Mouse (Mus musculus): Measurements from ENCODE around the gene Shank1. TPM values are rescaled to one million over a fixed set of nuclear protein-coding genes. Genes with fewer than 3 reads are reported as not detected.

The Shank1 gene
- polyA plus RNA-seq (2012; ENCODE audit: insufficient read depth, insufficient read length, missing spikeins), result not detected in 2 replicates

DNA sequence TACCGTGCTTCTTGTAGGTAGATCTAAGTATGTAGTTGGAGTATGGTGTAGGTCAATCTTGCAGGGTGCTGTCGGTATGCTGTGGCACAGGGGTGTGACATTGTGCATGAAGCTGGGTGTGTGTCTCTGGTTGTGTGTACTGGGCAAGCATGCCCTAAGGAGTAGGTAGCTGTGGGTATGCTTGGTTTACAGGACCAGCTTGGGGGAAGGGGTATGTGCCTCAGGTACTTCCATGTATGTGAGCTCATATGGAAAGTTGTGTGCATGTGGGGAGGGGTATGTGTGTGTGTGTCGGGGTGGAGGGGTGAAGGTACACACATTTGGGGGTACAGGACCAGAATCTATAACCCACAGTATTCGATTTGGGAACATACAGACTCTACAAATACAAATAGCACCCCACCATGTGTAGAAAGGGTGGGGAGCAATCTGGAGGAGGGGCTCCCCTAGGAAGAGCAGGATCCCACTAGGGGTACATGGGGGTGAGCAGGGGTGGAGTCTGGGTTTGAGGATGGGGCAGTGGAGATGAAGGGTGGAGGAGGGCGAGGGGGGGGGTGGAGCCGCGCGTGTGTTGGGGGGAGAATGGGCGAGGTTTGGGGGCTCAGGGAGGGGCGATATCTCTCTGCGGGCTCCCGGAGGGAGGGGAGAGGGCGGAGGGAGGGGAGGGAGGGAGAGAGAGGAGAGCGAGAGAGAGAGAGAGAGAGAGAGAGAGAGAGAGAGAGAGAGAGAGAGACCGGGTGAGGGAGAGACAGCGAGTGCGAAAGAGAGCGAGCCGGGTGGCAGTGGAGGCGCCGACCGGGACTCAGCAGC, at the start of gene Shank1:
Gene Shank1 (plus strand): TSS at position 779 of the 810 bp plus-strand sequence.
- Histone ChIP-seq H3K4me1 (ENCODE audit: control insufficient read depth, insufficient read depth, low read length) (peaks cover 7% of the 10 kb centered on the region; the same call in 1 of the 2 replicates), H3K4me3 (ENCODE audit: insufficient read depth, low read length) (peak within 1 kb of the TSS; percentile 19; the same call in 1 of the 2 replicates), H3K27ac (ENCODE audit: insufficient read depth, low read depth, low read length) (no peak within 1 kb of the TSS)
- no peak for TF ChIP-seq CTCF (IDR thresholded peaks at IDR 0.05; ENCODE audit: low read depth, low read length)
- no peak for TF ChIP-seq POLR2A (IDR thresholded peaks at IDR 0.05; ENCODE audit: borderline replicate concordance, low read depth, low read length)

DNA sequence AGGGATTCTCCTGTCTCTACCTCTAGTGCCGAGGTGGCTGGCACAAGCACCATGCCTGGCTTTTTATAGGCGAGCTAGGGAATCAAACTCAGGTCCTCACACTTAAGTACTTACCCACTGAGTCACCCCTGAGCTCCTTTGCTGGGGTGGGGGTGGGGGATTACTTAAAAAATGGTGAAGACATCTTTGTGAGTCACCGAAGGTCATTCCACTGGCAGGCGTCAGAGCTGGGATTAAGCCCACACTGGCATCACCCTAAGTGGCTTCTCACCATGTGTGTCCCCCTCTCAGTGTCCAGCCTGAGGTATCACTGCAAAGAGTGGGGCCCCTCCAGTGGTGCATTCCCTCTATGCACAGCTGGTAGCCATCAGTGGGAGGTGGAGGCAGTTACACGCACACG, 49.6 kb upstream of the Shank1 start:
- no peak overlapping the region for H3K27ac ChIP-seq (ENCODE audit: insufficient read depth, low read depth, low read length)
- TF ChIP-seq CTCF (IDR thresholded peaks at IDR 0.05; ENCODE audit: low read depth, low read length) (no peak), POLR2A (IDR thresholded peaks at IDR 0.05; ENCODE audit: borderline replicate concordance, low read depth, low read length) (no peak)
- H3K4me1 ChIP-seq (ENCODE audit: control insufficient read depth, insufficient read depth, low read length), result no peaks in the 10 kb centered on the region
- no peak overlapping the region for H3K4me3 ChIP-seq (ENCODE audit: insufficient read depth, low read length)

DNA sequence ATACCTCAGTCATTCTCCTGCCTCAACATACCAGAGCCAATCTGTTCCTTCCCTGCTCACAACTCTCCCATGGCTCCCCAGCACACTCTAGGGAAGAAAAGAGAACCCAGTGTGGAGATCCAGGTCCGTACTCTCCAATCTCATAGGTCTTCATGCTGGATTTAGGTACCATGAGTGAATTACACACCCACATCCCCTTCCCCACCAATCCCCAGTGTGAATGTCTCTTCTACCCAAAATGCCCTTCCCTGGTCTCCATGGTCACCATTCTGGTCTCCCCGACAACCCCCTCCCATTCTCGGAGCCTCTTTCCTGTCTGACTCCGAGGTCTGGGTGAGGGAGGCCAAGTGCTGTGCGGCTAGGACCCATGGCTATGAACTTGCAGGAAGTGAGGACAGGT, 48.9 kb upstream of the Shank1 start, which contains the start of gene Gm15517:
Gene Gm15517 (plus strand): TSS at position 301 of the 400 bp plus-strand sequence.
- Histone ChIP-seq H3K4me1 (ENCODE audit: control insufficient read depth, insufficient read depth, low read length) (no peaks in the 10 kb centered on the region), H3K4me3 (ENCODE audit: insufficient read depth, low read length) (no peak within 1 kb of the TSS), H3K27ac (ENCODE audit: insufficient read depth, low read depth, low read length) (no peak within 1 kb of the TSS)
- TF ChIP-seq CTCF (IDR thresholded peaks at IDR 0.05; ENCODE audit: low read depth, low read length) (no peak), POLR2A (IDR thresholded peaks at IDR 0.05; ENCODE audit: borderline replicate concordance, low read depth, low read length) (no peak)

DNA sequence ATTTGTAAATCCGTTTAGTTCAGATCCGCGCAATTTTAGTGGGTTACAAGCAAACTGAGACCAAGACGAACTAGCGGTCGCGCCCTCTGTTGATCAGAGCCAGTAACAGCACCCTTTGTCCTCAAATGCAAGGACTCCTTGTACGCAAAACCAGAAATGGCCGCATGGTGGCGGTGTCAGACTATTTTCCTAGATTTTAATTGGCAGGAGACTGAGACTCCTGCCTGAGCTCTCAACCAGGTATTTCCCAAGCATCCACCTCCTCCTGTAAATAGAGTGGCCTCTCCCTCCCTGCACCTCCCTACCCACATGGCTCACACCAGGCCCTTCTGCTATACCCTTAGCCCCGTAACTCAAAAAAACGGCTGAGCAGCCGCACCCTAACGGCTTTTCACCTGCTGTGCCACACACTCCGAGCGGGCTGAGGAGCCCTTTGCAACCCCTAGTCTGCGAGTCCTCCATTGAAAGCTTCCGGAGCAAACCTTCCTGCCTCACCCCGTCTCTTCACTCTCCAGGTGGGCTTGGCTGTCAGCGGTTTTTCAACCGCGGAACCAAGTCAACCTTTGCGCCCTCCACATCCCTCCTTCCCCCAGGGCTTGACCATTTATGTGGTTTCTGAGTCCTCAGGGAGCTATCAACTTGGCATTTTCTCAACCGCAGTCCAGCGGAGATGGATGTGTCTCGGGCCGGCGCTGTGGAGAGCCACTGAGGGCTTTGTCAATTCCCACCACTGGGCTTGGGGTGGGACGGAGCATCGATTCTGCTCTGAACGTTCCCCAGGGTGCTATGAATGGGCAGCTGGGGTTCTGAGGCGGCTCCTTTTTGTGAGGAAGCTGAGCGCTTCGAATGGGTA, 47.0 kb upstream of the Shank1 start:
- TF ChIP-seq POLR2A (IDR thresholded peaks at IDR 0.05; ENCODE audit: borderline replicate concordance, low read depth, low read length) (no peak), CTCF (IDR thresholded peaks at IDR 0.05; ENCODE audit: low read depth, low read length) (peak; percentile 87)
- H3K27ac ChIP-seq (ENCODE audit: insufficient read depth, low read depth, low read length), result no peak overlapping the region
- H3K4me3 ChIP-seq (ENCODE audit: insufficient read depth, low read length), result no peak overlapping the region
- no peaks in the 10 kb centered on the region for H3K4me1 ChIP-seq (ENCODE audit: control insufficient read depth, insufficient read depth, low read length)

DNA sequence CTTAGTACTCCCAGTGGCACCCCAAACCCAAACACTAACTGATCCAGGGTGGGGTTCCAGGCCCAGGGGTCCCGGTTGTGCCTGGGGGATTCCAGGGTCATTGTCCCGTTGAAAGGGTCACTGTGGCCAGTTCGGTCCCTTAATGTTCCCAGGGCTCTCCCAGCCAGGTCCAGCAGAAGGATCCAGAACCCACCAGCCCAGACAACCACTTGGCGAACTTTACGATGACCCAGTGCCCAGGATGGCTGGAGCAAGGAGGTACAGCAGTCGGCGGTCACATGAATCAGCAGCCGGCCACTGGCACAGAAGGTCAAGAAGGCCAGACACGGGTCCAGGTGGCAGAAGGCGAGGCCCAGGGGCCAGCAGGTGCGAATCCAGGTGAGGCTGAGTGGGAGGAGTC, 41.9 kb upstream of the Shank1 start:
- TF ChIP-seq POLR2A (IDR thresholded peaks at IDR 0.05; ENCODE audit: borderline replicate concordance, low read depth, low read length) (no peak), CTCF (IDR thresholded peaks at IDR 0.05; ENCODE audit: low read depth, low read length) (no peak)
- Histone ChIP-seq H3K27ac (ENCODE audit: insufficient read depth, low read depth, low read length) (no peak overlapping the region), H3K4me3 (ENCODE audit: insufficient read depth, low read length) (no peak overlapping the region), H3K4me1 (ENCODE audit: control insufficient read depth, insufficient read depth, low read length) (no peaks in the 10 kb centered on the region)

DNA sequence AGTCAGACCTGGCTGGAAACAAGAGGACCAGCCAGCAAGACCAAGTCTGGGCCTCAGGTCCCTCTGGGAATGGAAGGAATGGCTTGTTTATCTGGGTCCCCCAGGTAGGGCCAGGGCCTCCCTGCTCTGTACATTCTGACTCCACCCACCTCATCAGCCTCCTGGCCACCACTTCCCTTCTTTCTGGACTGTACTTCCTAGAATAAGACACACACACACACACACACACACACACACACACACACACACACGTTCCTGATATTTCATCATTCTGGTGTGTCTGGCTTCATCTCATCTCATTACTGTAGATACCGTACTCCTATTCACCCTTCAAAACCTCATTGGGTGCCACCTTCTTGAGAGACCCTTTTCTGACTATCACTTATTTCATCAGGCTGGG, 40.7 kb upstream of the Shank1 start:
- H3K4me1 ChIP-seq (ENCODE audit: control insufficient read depth, insufficient read depth, low read length), result no peaks in the 10 kb centered on the region
- H3K4me3 ChIP-seq (ENCODE audit: insufficient read depth, low read length), result no peak overlapping the region
- TF ChIP-seq POLR2A (IDR thresholded peaks at IDR 0.05; ENCODE audit: borderline replicate concordance, low read depth, low read length) (no peak), CTCF (IDR thresholded peaks at IDR 0.05; ENCODE audit: low read depth, low read length) (no peak)
- no peak overlapping the region for H3K27ac ChIP-seq (ENCODE audit: insufficient read depth, low read depth, low read length)

DNA sequence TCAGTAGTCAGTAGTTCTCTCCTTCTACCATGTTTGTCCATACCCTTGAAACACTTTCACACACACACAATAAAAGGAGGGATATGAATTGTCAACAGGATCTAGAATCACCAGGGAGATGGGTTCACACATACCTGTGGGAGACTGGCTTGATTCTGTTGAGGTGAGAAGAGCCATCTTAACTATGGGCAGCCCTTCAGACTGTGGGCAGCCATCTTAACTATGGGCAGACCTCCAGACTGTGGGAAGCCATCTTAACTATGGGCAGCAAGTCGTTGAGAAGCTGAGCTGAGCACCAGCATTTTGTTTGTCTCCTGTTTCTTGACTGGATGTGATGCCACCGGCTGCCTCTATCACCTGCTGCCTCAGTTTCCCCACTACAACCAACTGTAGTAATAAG, 38.7 kb upstream of the Shank1 start:
- no peak for TF ChIP-seq CTCF (IDR thresholded peaks at IDR 0.05; ENCODE audit: low read depth, low read length)
- TF ChIP-seq POLR2A (IDR thresholded peaks at IDR 0.05; ENCODE audit: borderline replicate concordance, low read depth, low read length), result no peak
- Histone ChIP-seq H3K27ac (ENCODE audit: insufficient read depth, low read depth, low read length) (no peak overlapping the region), H3K4me3 (ENCODE audit: insufficient read depth, low read length) (no peak overlapping the region), H3K4me1 (ENCODE audit: control insufficient read depth, insufficient read depth, low read length) (no peaks in the 10 kb centered on the region)

DNA sequence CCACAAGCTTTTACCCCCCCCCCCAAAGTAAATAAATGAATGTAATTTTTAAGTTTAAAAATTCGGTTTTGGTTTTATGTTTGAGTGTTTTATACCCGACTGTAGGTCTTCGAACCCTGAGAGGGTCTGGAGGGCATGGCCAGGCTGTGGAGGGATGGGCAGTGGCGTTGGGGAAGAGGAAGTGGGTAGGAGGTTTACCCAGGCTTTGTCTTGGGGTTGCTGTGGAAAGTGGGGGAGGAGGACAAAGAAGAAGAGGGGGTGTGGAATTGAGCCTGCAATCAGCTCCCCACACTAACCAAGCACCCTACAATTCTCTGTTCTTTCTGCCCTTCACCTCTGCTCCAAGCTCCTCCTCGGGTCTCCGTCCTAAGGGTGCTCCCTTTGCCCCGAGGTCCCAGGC, 37.5 kb upstream of the Shank1 start:
- Histone ChIP-seq H3K27ac (ENCODE audit: insufficient read depth, low read depth, low read length) (no peak overlapping the region), H3K4me1 (ENCODE audit: control insufficient read depth, insufficient read depth, low read length) (no peaks in the 10 kb centered on the region), H3K4me3 (ENCODE audit: insufficient read depth, low read length) (no peak overlapping the region)
- no peak for TF ChIP-seq POLR2A (IDR thresholded peaks at IDR 0.05; ENCODE audit: borderline replicate concordance, low read depth, low read length)

DNA sequence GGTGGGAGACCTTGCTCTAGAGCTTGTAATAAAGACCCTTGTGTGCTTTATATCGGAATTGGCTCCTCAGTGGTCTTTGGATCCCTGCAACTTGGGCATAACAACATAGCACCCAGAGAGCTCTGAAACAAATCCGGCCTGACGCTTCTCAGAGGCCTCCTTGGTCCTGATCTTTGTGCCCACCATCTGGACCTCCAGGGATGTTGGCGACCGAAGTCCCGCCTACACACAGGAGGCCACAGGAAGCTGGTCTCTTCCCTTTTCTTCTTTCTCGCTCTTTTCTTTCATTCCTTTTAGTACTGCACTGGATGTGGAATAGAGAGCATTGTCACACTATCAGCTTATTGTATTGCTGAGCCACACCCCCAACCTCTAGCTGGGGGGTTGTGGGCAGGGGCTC, 36.6 kb upstream of the Shank1 start:
- Histone ChIP-seq H3K4me3 (ENCODE audit: insufficient read depth, low read length) (no peak overlapping the region), H3K4me1 (ENCODE audit: control insufficient read depth, insufficient read depth, low read length) (no peaks in the 10 kb centered on the region), H3K27ac (ENCODE audit: insufficient read depth, low read depth, low read length) (no peak overlapping the region)
- TF ChIP-seq POLR2A (IDR thresholded peaks at IDR 0.05; ENCODE audit: borderline replicate concordance, low read depth, low read length), result no peak
- TF ChIP-seq CTCF (IDR thresholded peaks at IDR 0.05; ENCODE audit: low read depth, low read length), result no peak

DNA sequence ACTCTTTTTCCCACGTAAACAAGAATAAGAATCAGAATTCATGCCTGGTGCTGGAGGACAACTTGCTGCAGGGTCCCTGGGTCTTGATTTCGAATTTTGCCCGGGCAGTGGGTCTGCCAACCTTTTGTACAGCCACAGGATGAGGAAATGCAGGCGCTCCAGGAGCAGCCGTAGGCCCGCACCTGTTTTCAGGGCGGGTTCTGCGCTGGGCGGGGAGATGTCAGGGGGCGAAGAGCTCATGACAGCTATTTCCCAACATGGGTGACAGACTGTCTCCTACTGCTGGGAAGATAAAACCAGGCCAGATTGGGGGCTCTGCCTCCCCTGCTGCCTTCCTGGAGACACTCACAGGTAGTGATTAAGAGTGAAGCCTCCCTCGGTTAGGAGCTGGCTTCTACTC, 36.0 kb upstream of the Shank1 start:
- Histone ChIP-seq H3K4me1 (ENCODE audit: control insufficient read depth, insufficient read depth, low read length) (no peaks in the 10 kb centered on the region), H3K4me3 (ENCODE audit: insufficient read depth, low read length) (no peak overlapping the region), H3K27ac (ENCODE audit: insufficient read depth, low read depth, low read length) (no peak overlapping the region)
- TF ChIP-seq CTCF (IDR thresholded peaks at IDR 0.05; ENCODE audit: low read depth, low read length) (no peak), POLR2A (IDR thresholded peaks at IDR 0.05; ENCODE audit: borderline replicate concordance, low read depth, low read length) (no peak)

Data from bone marrow macrophage, adult 2 months (primary cell).